Comparison of ENCODE assay signal across 9 mouse cellular contexts in the genomic region with DNA sequence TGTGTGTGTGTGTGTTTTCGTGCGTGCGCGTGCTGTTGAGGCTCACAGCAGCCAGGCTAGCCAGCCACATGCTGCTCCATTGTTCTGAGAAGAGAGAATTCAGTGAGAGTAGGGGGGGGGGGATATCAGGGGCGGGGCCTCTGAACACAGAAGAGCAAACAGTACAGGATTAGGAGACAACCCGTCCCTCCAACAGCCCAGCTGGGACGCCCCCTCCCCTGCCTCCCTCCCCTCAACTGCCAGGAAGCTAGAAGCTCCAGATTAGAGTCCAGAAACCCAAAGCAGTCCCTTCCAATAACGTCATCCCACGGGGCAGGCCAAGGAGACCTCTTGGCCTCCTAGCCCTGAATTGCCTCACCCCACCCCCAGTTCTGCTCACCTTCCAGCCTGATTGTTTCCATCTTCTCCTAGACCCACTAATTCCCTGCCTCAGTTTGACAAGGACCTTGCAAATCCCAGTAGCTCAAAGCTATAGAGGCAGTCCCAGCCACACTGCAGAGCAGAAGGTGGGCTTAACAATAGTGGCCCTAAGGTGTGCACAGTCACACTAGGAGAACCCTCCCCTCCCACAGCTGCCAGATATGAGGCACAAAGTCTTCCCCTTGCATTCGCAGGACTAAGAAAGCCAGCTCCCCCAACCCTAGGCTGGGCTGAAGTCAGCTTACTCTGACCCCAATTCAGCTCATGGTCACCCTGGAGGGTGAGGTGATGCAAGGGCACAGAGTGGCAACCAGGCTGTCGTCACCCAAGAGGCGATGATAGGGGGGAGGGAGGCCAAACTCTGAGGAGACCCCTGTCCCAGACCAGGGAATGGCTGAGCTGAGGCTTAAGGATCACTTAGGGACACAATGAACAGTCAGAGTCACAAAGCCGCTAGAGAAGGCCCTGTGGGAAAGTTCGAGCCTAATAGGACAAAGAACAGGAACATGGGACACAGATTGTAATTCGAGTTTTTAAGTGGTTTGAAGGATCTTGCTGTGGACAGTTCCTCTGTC. TPM values are rescaled to one million over a fixed set of nuclear protein-coding genes. Genes with fewer than 3 reads are reported as not detected.
DNase-seq lines count a peak whose midpoint lies in the region; ATAC-seq and TF ChIP-seq lines count a peak whose summit lies in the region.
"Had no signal": no experiment of that assay in that cellular context is flagged by ENCODE, and none has a peak within 500 bp of the region (broad histone marks: within the 10 kb centered on the region; RNA-seq: fewer than 3 reads in every experiment).

No protein-coding gene starts in this region.

- peaks cover 28% of the 10 kb centered on the region for H3K36me3 ChIP-seq in E14TG2a.4 (ENCODE audit: insufficient read depth, low read length)
- H3K36me3 ChIP-seq in forebrain, embryonic 13.5 days (ENCODE audit: poor library complexity, severe bottlenecking), result peaks cover 7% of the 10 kb centered on the region; the same call in 1 of the 2 replicates
- peaks cover 38% of the 10 kb centered on the region for H3K36me3 ChIP-seq in liver, embryonic 13.5 days
- H3K36me3 ChIP-seq in stomach, embryonic 16.5 days (ENCODE audit: control insufficient read depth, insufficient read depth, low read length), result no peaks in the 10 kb centered on the region

- peaks cover 16% of the 10 kb centered on the region for H3K27me3 ChIP-seq in E14TG2a.4 (ENCODE audit: insufficient read depth, low read length)
- peaks cover 15% of the 10 kb centered on the region for H3K27me3 ChIP-seq in forebrain, embryonic 13.5 days
- no peaks in the 10 kb centered on the region for H3K27me3 ChIP-seq in liver, embryonic 13.5 days
- H3K27me3 ChIP-seq in stomach, embryonic 16.5 days (ENCODE audit: control insufficient read depth, insufficient read depth, low read length), result no peaks in the 10 kb centered on the region

- WGBS in forebrain, embryonic 13.5 days, result 4% methylated on average over 14 of the region's 15 CpGs
- WGBS in liver, embryonic 13.5 days (ENCODE audit: insufficient replicate concordance), result 23% methylated on average over 15 of the region's 15 CpGs
- WGBS in stomach, embryonic 16.5 days, result 13% methylated on average over 15 of the region's 15 CpGs

- peak; percentile 25 for ATAC-seq in forebrain, embryonic 13.5 days
- no peak for ATAC-seq in liver, embryonic 13.5 days (ENCODE audit: low read depth)
- 0 out of 2 replicates have a peak, but pooled peaks have one; percentile 1 for ATAC-seq in stomach, embryonic 16.5 days (ENCODE audit: insufficient read depth, low FRiP score)

- peak overlapping the region; percentile 73 for H3K4me2 ChIP-seq in forebrain, embryonic 13.5 days
- peak overlapping the region; percentile 94 for H3K4me2 ChIP-seq in liver, embryonic 13.5 days
- peak overlapping the region; percentile 73 for H3K4me2 ChIP-seq in stomach, embryonic 16.5 days (ENCODE audit: low read depth, low read length)

- peak overlapping the region; percentile 92 for H3K4me3 ChIP-seq in E14TG2a.4 (replicated peaks; ENCODE audit: low read length)
- peak overlapping the region; percentile 73 for H3K4me3 ChIP-seq in forebrain, embryonic 13.5 days
- H3K4me3 ChIP-seq in liver, embryonic 13.5 days (replicated peaks), result peak overlapping the region; percentile 87
- peak overlapping the region; percentile 77 for H3K4me3 ChIP-seq in stomach, embryonic 16.5 days (replicated peaks; ENCODE audit: low read length)

- peaks cover 75% of the 10 kb centered on the region for H3K4me1 ChIP-seq in E14TG2a.4 (replicated peaks; ENCODE audit: low read depth, low read length)
- H3K4me1 ChIP-seq in forebrain, embryonic 13.5 days, result peaks cover 49% of the 10 kb centered on the region
- peaks cover 90% of the 10 kb centered on the region for H3K4me1 ChIP-seq in liver, embryonic 13.5 days (replicated peaks)
- peaks cover 47% of the 10 kb centered on the region for H3K4me1 ChIP-seq in stomach, embryonic 16.5 days (ENCODE audit: control insufficient read depth, insufficient read depth, low read length)

- DNase-seq in adrenal gland, adult 8-10 months, result peak; percentile 57
- DNase-seq in adrenal gland, adult 18-20 months (ENCODE audit: low spot score in 2 of 2), result no peak
- DNase-seq in liver, embryonic 13.5 days, result no peak
- DNase-seq in urinary bladder, postnatal 10 days (ENCODE audit: low spot score), result no peak
- no peak for DNase-seq in cerebellum, adult 11 months

- no peak for TF ChIP-seq CTCF in E14TG2a.4 (conservative IDR thresholded peaks at IDR 0.05; ENCODE audit: low read length)

- H3K9ac ChIP-seq in forebrain, embryonic 13.5 days, result peak overlapping the region; percentile 80
- H3K9ac ChIP-seq in liver, embryonic 13.5 days, result peak overlapping the region; percentile 92
- peak overlapping the region; percentile 75 for H3K9ac ChIP-seq in stomach, embryonic 16.5 days (ENCODE audit: low read length)

- peak overlapping the region; percentile 78 for H3K27ac ChIP-seq in forebrain, embryonic 13.5 days
- peak overlapping the region; percentile 95 for H3K27ac ChIP-seq in liver, embryonic 13.5 days
- H3K27ac ChIP-seq in stomach, embryonic 16.5 days (ENCODE audit: low read length), result no peak overlapping the region

- H3K9me3 ChIP-seq in E14TG2a.4 (ENCODE audit: low read length), result no peaks in the 10 kb centered on the region
- no peaks in the 10 kb centered on the region for H3K9me3 ChIP-seq in forebrain, embryonic 13.5 days (replicated peaks)
- no peaks in the 10 kb centered on the region for H3K9me3 ChIP-seq in liver, embryonic 13.5 days (replicated peaks)
- H3K9me3 ChIP-seq in stomach, embryonic 16.5 days (replicated peaks; ENCODE audit: control insufficient read depth, low read length), result no peaks in the 10 kb centered on the region

RNA-seq across cellular contexts. Expression of a gene that starts 1.6 kb away (rescaled TPM):
- 100 to 1,000 TPM in 2 of 4 experiments, 10 to 100 TPM in 2; 47.3 to 133 (median 83.9) TPM for total RNA-seq in adrenal gland, adult 8-10 months (2022)
- total RNA-seq in adrenal gland, adult 18-20 months (2021), result 100 to 1,000 TPM in 1 of 2 experiments, 10 to 100 TPM in 1; 61.8 to 134 TPM
- polyA plus RNA-seq in forebrain, embryonic 13.5 days (2015; fragmentation: Nextera tagmentation; extraction: Ambion mirVana), result 190 and 211 TPM in 2 replicates
- 62.4 and 67.1 TPM in 2 replicates for polyA plus RNA-seq in liver, embryonic 13.5 days (2015; fragmentation: Nextera tagmentation; extraction: Ambion mirVana)
- polyA plus RNA-seq in stomach, embryonic 16.5 days (2015; fragmentation: Nextera tagmentation; extraction: Ambion mirVana), result 89.9 and 92.1 TPM in 2 replicates

RNA-seq across cellular contexts. Expression of a gene that starts 10.2 kb away (rescaled TPM):
- total RNA-seq in adrenal gland, adult 8-10 months (2022), result not detected
- not detected for total RNA-seq in adrenal gland, adult 18-20 months (2021)
- polyA plus RNA-seq in forebrain, embryonic 13.5 days (2015; fragmentation: Nextera tagmentation; extraction: Ambion mirVana), result not detected in 2 replicates
- polyA plus RNA-seq in liver, embryonic 13.5 days (2015; fragmentation: Nextera tagmentation; extraction: Ambion mirVana), result not detected in 2 replicates
- polyA plus RNA-seq in stomach, embryonic 16.5 days (2015; fragmentation: Nextera tagmentation; extraction: Ambion mirVana), result not detected in 2 replicates
- total RNA-seq: heart, postnatal 10 days had no signal

RNA-seq across cellular contexts. Expression of a gene that starts 32.8 kb away (rescaled TPM):
- total RNA-seq in adrenal gland, adult 8-10 months (2022), result 10 to 100 TPM; 22.7 to 24.9 (median 23.8) TPM
- 10 to 100 TPM; 16.5 to 20.2 TPM for total RNA-seq in adrenal gland, adult 18-20 months (2021)
- polyA plus RNA-seq in forebrain, embryonic 13.5 days (2015; fragmentation: Nextera tagmentation; extraction: Ambion mirVana), result 22.9 and 26.9 TPM in 2 replicates
- polyA plus RNA-seq in liver, embryonic 13.5 days (2015; fragmentation: Nextera tagmentation; extraction: Ambion mirVana), result 11.2 and 11.8 TPM in 2 replicates
- polyA plus RNA-seq in stomach, embryonic 16.5 days (2015; fragmentation: Nextera tagmentation; extraction: Ambion mirVana), result 19.7 and 20.3 TPM in 2 replicates

RNA-seq across cellular contexts. Expression of a gene that starts 32.9 kb away (rescaled TPM):
- total RNA-seq in adrenal gland, adult 8-10 months (2022), result 10 to 100 TPM; 56.5 to 79.9 (median 70.5) TPM
- total RNA-seq in adrenal gland, adult 18-20 months (2021), result 10 to 100 TPM; 57.0 to 57.3 TPM
- 50.8 and 55.3 TPM in 2 replicates for polyA plus RNA-seq in forebrain, embryonic 13.5 days (2015; fragmentation: Nextera tagmentation; extraction: Ambion mirVana)
- polyA plus RNA-seq in liver, embryonic 13.5 days (2015; fragmentation: Nextera tagmentation; extraction: Ambion mirVana), result 37.0 and 38.5 TPM in 2 replicates
- polyA plus RNA-seq in stomach, embryonic 16.5 days (2015; fragmentation: Nextera tagmentation; extraction: Ambion mirVana), result 63.4 and 72.6 TPM in 2 replicates
